Mouse (Mus musculus): ENCODE measurements around the gene Pax3. TPM values are rescaled to one million over a fixed set of nuclear protein-coding genes. Genes with fewer than 3 reads are reported as not detected.

The Pax3 gene
- polyA plus RNA-seq, 1 experiment = 0.10 TPM

DNA sequence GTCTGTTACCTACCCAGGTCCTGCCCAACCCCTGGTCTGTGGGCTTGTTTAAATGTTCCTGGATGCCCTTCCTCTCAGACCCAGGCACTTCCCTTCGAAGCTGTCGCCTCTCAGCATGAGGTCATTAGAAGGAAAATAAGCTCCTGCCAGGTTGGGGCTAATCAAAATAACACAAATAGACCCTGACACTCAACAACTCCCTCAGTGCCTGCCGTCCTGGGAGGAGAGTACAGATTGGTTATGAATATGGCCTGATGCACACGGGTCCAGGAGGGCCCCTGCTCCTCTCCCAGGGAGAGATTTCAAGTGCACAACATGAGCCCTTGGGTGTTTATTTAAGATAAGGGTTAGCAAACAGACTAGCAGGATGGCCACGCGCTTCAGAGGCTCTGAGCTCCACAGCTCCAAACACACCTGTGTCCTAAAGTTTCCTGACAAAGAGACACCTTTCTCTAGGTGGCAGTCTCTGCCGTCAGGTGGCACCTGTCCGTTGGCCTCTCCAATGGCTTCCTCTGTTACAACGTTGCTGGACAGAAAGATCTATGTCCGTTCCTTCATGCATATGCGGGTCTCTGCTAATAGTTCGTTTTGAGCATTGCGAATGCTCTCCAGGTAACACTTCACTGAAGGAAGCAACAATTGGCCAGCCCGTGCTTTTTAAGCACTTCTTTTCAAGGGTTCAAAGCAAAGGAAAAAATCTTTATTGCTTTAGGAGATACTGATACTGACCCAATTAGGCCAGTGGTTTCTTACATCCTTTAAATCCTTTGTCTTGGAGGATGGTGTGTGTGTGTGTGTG is 56.2 kb downstream of the Pax3 start:
- Histone ChIP-seq H3K27me3 (ENCODE audit: control insufficient read depth, insufficient read depth, insufficient read length) (no peaks in the 10 kb centered on the region), H3K4me3 (no peak overlapping the region), H3K4me2 (ENCODE audit: low read depth) (no peak overlapping the region), H3ac (ENCODE audit: control insufficient read depth, insufficient read length) (no peak overlapping the region), H3K79me2 (ENCODE audit: control insufficient read depth, insufficient read depth) (no peaks in the 10 kb centered on the region), H3K36me3 (ENCODE audit: control insufficient read depth, insufficient read depth) (no peaks in the 10 kb centered on the region)
- TF ChIP-seq MYOD1 (IDR thresholded peaks at IDR 0.05; ENCODE audit: control insufficient read depth in 1 of 3, insufficient read length in 2 of 3, low read depth in 2 of 3) (no peak), POLR2A (IDR thresholded peaks at IDR 0.05; ENCODE audit: insufficient read length, low read depth) (no peak), POLR2AphosphoS2 (IDR thresholded peaks at IDR 0.05; ENCODE audit: insufficient read length, low read depth) (no peak), REST (IDR thresholded peaks at IDR 0.05; ENCODE audit: insufficient read depth, insufficient read length) (no peak), MAX (IDR thresholded peaks at IDR 0.05; ENCODE audit: low read depth) (no peak), CEBPB (IDR thresholded peaks at IDR 0.05; ENCODE audit: insufficient read depth, poor library complexity, severe bottlenecking) (no peak), SRF (IDR thresholded peaks at IDR 0.05; ENCODE audit: control insufficient read depth, insufficient read length, low read depth) (no peak), TCF12 (IDR thresholded peaks at IDR 0.05; ENCODE audit: insufficient read depth, poor library complexity, severe bottlenecking) (no peak), USF1 (IDR thresholded peaks at IDR 0.05; ENCODE audit: low read depth) (no peak), E2F4 (IDR thresholded peaks at IDR 0.05; ENCODE audit: insufficient read depth) (no peak), MYOG (IDR thresholded peaks at IDR 0.05; ENCODE audit: control insufficient read depth in 1 of 3, insufficient read depth in 1 of 3, insufficient read length in 2 of 3, low read depth in 2 of 3) (no peak), TCF3 (IDR thresholded peaks at IDR 0.05; ENCODE audit: insufficient read length, low read depth) (no peak)

DNA sequence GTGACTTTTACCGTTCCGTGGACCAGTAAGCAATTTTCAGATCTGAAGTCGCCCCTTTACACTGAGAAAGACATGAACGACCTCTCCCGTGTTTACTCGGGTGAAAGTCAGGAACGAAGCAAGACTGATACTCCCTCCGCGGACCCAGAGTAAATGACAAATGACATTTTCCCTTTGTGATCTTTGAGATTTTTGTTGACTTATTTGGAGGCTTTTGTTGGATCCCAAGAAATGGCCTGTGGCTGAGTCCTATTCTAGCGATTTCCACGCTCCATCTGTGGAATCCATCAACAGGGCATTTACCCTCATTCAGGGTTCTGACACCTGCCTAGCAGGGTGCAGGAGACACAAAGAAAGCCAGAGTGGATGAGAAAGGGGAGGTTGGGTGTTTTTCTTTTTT is 57.6 kb downstream of the Pax3 start:
- H3ac ChIP-seq (ENCODE audit: control insufficient read depth, insufficient read length) = no peak overlapping the region
- no peak for TF ChIP-seq CEBPB (IDR thresholded peaks at IDR 0.05; ENCODE audit: insufficient read depth, poor library complexity, severe bottlenecking)
- TF ChIP-seq REST (IDR thresholded peaks at IDR 0.05; ENCODE audit: insufficient read depth, insufficient read length) = no peak
- no peak for TF ChIP-seq USF1 (IDR thresholded peaks at IDR 0.05; ENCODE audit: low read depth)
- no peak for TF ChIP-seq E2F4 (IDR thresholded peaks at IDR 0.05; ENCODE audit: insufficient read depth)
- no peak for TF ChIP-seq POLR2A (IDR thresholded peaks at IDR 0.05; ENCODE audit: insufficient read length, low read depth)
- no peak for TF ChIP-seq MYOD1 (IDR thresholded peaks at IDR 0.05; ENCODE audit: control insufficient read depth in 1 of 3, insufficient read length in 2 of 3, low read depth in 2 of 3)
- TF ChIP-seq MAX (IDR thresholded peaks at IDR 0.05; ENCODE audit: low read depth) = no peak
- no peak for TF ChIP-seq TCF12 (IDR thresholded peaks at IDR 0.05; ENCODE audit: insufficient read depth, poor library complexity, severe bottlenecking)
- no peak for TF ChIP-seq MYOG (IDR thresholded peaks at IDR 0.05; ENCODE audit: control insufficient read depth in 1 of 3, insufficient read depth in 1 of 3, insufficient read length in 2 of 3, low read depth in 2 of 3)
- no peak overlapping the region for H3K4me2 ChIP-seq (ENCODE audit: low read depth)
- no peaks in the 10 kb centered on the region for H3K36me3 ChIP-seq (ENCODE audit: control insufficient read depth, insufficient read depth)
- H3K4me3 ChIP-seq = no peak overlapping the region
- H3K79me2 ChIP-seq (ENCODE audit: control insufficient read depth, insufficient read depth) = no peaks in the 10 kb centered on the region
- H3K27me3 ChIP-seq (ENCODE audit: control insufficient read depth, insufficient read depth, insufficient read length) = no peaks in the 10 kb centered on the region

GRCm38 (mm10) chr1:78129267-78129666 is 67.7 kb downstream of the Pax3 start:
- Histone ChIP-seq H3K79me2 (ENCODE audit: control insufficient read depth, insufficient read depth) (no peaks in the 10 kb centered on the region), H3ac (ENCODE audit: control insufficient read depth, insufficient read length) (no peak overlapping the region), H3K4me2 (ENCODE audit: low read depth) (no peak overlapping the region), H3K4me3 (no peak overlapping the region), H3K27me3 (ENCODE audit: control insufficient read depth, insufficient read depth, insufficient read length) (no peaks in the 10 kb centered on the region), H3K36me3 (ENCODE audit: control insufficient read depth, insufficient read depth) (no peaks in the 10 kb centered on the region)
- TF ChIP-seq TCF12 (IDR thresholded peaks at IDR 0.05; ENCODE audit: insufficient read depth, poor library complexity, severe bottlenecking) (no peak), POLR2A (IDR thresholded peaks at IDR 0.05; ENCODE audit: insufficient read length, low read depth) (no peak)

GRCm38 (mm10) chr1:78119899-78120560 is 76.9 kb downstream of the Pax3 start:
- TF ChIP-seq USF1 (IDR thresholded peaks at IDR 0.05; ENCODE audit: low read depth) (no peak), REST (IDR thresholded peaks at IDR 0.05; ENCODE audit: insufficient read depth, insufficient read length) (no peak), E2F4 (IDR thresholded peaks at IDR 0.05; ENCODE audit: insufficient read depth) (no peak), CEBPB (IDR thresholded peaks at IDR 0.05; ENCODE audit: insufficient read depth, poor library complexity, severe bottlenecking) (no peak), TCF12 (IDR thresholded peaks at IDR 0.05; ENCODE audit: insufficient read depth, poor library complexity, severe bottlenecking) (no peak), MYOG (IDR thresholded peaks at IDR 0.05; ENCODE audit: control insufficient read depth in 1 of 3, insufficient read depth in 1 of 3, insufficient read length in 2 of 3, low read depth in 2 of 3) (no peak), MAX (IDR thresholded peaks at IDR 0.05; ENCODE audit: low read depth) (no peak), SRF (IDR thresholded peaks at IDR 0.05; ENCODE audit: control insufficient read depth, insufficient read length, low read depth) (no peak), TCF3 (IDR thresholded peaks at IDR 0.05; ENCODE audit: insufficient read length, low read depth) (no peak)
- Histone ChIP-seq H3ac (ENCODE audit: control insufficient read depth, insufficient read length) (no peak overlapping the region), H3K36me3 (ENCODE audit: control insufficient read depth, insufficient read depth) (no peaks in the 10 kb centered on the region), H3K4me3 (no peak overlapping the region), H3K4me2 (ENCODE audit: low read depth) (no peak overlapping the region), H3K27me3 (ENCODE audit: control insufficient read depth, insufficient read depth, insufficient read length) (no peaks in the 10 kb centered on the region), H3K79me2 (ENCODE audit: control insufficient read depth, insufficient read depth) (no peaks in the 10 kb centered on the region)

GRCm38 (mm10) chr1:78116046-78116445 is 80.9 kb downstream of the Pax3 start:
- H3K4me2 ChIP-seq (ENCODE audit: low read depth) = no peak overlapping the region
- TF ChIP-seq POLR2A (IDR thresholded peaks at IDR 0.05; ENCODE audit: insufficient read length, low read depth) (no peak), CEBPB (IDR thresholded peaks at IDR 0.05; ENCODE audit: insufficient read depth, poor library complexity, severe bottlenecking) (no peak), TCF12 (IDR thresholded peaks at IDR 0.05; ENCODE audit: insufficient read depth, poor library complexity, severe bottlenecking) (no peak), MYOD1 (IDR thresholded peaks at IDR 0.05; ENCODE audit: control insufficient read depth in 1 of 3, insufficient read length in 2 of 3, low read depth in 2 of 3) (no peak), USF1 (IDR thresholded peaks at IDR 0.05; ENCODE audit: low read depth) (no peak), POLR2AphosphoS2 (IDR thresholded peaks at IDR 0.05; ENCODE audit: insufficient read length, low read depth) (no peak), REST (IDR thresholded peaks at IDR 0.05; ENCODE audit: insufficient read depth, insufficient read length) (no peak), MYOG (IDR thresholded peaks at IDR 0.05; ENCODE audit: control insufficient read depth in 1 of 3, insufficient read depth in 1 of 3, insufficient read length in 2 of 3, low read depth in 2 of 3) (no peak), SRF (IDR thresholded peaks at IDR 0.05; ENCODE audit: control insufficient read depth, insufficient read length, low read depth) (no peak), MAX (IDR thresholded peaks at IDR 0.05; ENCODE audit: low read depth) (no peak), TCF3 (IDR thresholded peaks at IDR 0.05; ENCODE audit: insufficient read length, low read depth) (no peak)
- H3ac ChIP-seq (ENCODE audit: control insufficient read depth, insufficient read length) = no peak overlapping the region
- H3K36me3 ChIP-seq (ENCODE audit: control insufficient read depth, insufficient read depth) = no peaks in the 10 kb centered on the region
- no peaks in the 10 kb centered on the region for H3K27me3 ChIP-seq (ENCODE audit: control insufficient read depth, insufficient read depth, insufficient read length)
- no peak overlapping the region for H3K4me3 ChIP-seq
- no peaks in the 10 kb centered on the region for H3K79me2 ChIP-seq (ENCODE audit: control insufficient read depth, insufficient read depth)
